Mouse (Mus musculus) liver, postnatal 0 days (tissue): ENCODE data around the gene Gcn1l1. TPM values are rescaled to one million over a fixed set of nuclear protein-coding genes. Genes with fewer than 3 reads are reported as not detected.
A peak's percentile ranks its signal among the peaks of the same experiment; 100 is the strongest.

ENCODE experiments used
- ATAC-seq: fragments of 200-750 bp; cut with Nextera tagmentation; 2 replicates; pipeline ENCODE4 v1.8.0; 2017; ENCODE audit warnings: mild to moderate bottlenecking, moderate library complexity
- DNase-seq: peaks from one replicate; pipeline ENCODE4 v3.0.0-alpha.2; 2016
- H3K27ac ChIP-seq: fragments of 300-500 bp; sonication (generic); 2 replicates; pipeline ENCODE4 v1.5.1; 2014; ENCODE audit warnings: antibody characterized with exemption, moderate library complexity, mild to moderate bottlenecking, low read depth
- H3K27me3 ChIP-seq: fragments of 300-500 bp; sonication (generic); 2 replicates; pipeline ENCODE4 v1.6.1; 2014; ENCODE audit warnings: low read length, control low read depth, mixed read lengths; ENCODE audit not compliant: insufficient read depth
- H3K36me3 ChIP-seq: fragments of 300-500 bp; sonication (generic); replicated peaks from 2 replicates; pipeline ENCODE4 v1.6.1; 2014; ENCODE audit warnings: mild to moderate bottlenecking, control low read depth, low read length, moderate library complexity, mixed read lengths; ENCODE audit not compliant: insufficient read depth
- H3K4me1 ChIP-seq: fragments of 300-500 bp; sonication (generic); 2 replicates; pipeline ENCODE4 v1.6.1; 2014; ENCODE audit warnings: antibody characterized with exemption, mild to moderate bottlenecking, control low read depth; ENCODE audit not compliant: insufficient read depth
- H3K4me2 ChIP-seq: fragments of 300-500 bp; sonication (generic); 2 replicates; pipeline ENCODE4 v1.6.1; 2014; ENCODE audit warnings: low read depth, mild to moderate bottlenecking, low read length, moderate library complexity, mixed read lengths
- H3K4me3 ChIP-seq: fragments of 300-500 bp; sonication (generic); 2 replicates; pipeline ENCODE4 v1.5.1; 2014; ENCODE audit warnings: low read depth, low read length
- H3K9ac ChIP-seq: fragments of 300-500 bp; sonication (generic); replicated peaks from 2 replicates; pipeline ENCODE4 v1.6.1; 2014; ENCODE audit warnings: mild to moderate bottlenecking, moderate library complexity
- H3K9me3 ChIP-seq: fragments of 300-500 bp; sonication (generic); 2 replicates; pipeline ENCODE4 v1.6.1; 2016; ENCODE audit warnings: mild to moderate bottlenecking, control low read depth, low read length, mixed read lengths
- CTCF ChIP-seq: sonication (generic); IDR thresholded peaks from 2 replicates; pipeline ENCODE4 v1.5.1; 2016; ENCODE audit warnings: antibody characterized with exemption, low read depth
- EP300 ChIP-seq: IDR thresholded peaks from 2 replicates; pipeline ENCODE4 v1.6.1; 2016; ENCODE audit warnings: antibody characterized with exemption, low read depth, mild to moderate bottlenecking
- WGBS: fragments of 180-500 bp; shearing (Covaris S2); extraction: QIAGEN DNeasy Blood & Tissue Kit; methylation state at CpG from one replicate; pipeline ENCODE4 v1.1.7; 2014; ENCODE audit not compliant: insufficient replicate concordance; 5-methylcytosine and 5-hydroxymethylcytosine counted together
- polyA plus RNA-seq: library from polyadenylated mRNA; unstranded; fragments of >200 nt; fragmentation: Nextera tagmentation; extraction: Ambion mirVana; gene quantifications from 2 replicates; pipeline ENCODE4 v1.2.1, GENCODE M21; 2015

Gene Gcn1l1
- polyA plus RNA-seq, 1 experiment from 2014 or later: 10.3 TPM

DNA sequence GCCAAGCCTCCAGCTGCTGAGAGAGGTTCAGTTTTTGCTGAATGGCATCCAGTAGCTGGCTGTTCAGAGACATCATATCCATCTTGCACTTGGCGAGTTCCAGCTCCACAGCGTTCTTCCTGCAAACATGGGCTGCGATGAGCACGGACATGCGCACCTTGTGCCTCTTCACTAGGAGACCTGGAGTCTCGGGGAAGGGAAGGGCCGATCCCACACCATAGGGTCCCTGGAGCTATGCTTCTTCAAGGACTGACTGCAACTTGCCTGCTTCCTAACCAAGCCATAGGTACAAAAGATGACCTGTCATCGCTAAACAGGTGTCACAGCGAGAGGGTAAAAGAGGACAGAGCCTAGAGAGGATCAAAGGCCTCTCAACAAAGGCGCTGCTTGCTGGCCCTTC is 86.8 kb downstream of the Gcn1l1 start:
- H3K27me3 ChIP-seq: no peaks in the 10 kb centered on the region
- peak overlapping the region; percentile 51; the same call in 1 of the 2 replicates for H3K9ac ChIP-seq
- no peak for DNase-seq
- peak overlapping the region; percentile 66 for H3K4me2 ChIP-seq
- no peak overlapping the region for H3K27ac ChIP-seq
- ATAC-seq: no peak
- TF ChIP-seq EP300: no peak
- TF ChIP-seq CTCF: no peak
- peaks cover 4% of the 10 kb centered on the region for H3K36me3 ChIP-seq
- WGBS: 89% methylated on average over 10 of the region's 10 CpGs
- peaks cover 7% of the 10 kb centered on the region for H3K4me1 ChIP-seq
- H3K4me3 ChIP-seq: no peak overlapping the region
- H3K9me3 ChIP-seq: no peaks in the 10 kb centered on the region

DNA sequence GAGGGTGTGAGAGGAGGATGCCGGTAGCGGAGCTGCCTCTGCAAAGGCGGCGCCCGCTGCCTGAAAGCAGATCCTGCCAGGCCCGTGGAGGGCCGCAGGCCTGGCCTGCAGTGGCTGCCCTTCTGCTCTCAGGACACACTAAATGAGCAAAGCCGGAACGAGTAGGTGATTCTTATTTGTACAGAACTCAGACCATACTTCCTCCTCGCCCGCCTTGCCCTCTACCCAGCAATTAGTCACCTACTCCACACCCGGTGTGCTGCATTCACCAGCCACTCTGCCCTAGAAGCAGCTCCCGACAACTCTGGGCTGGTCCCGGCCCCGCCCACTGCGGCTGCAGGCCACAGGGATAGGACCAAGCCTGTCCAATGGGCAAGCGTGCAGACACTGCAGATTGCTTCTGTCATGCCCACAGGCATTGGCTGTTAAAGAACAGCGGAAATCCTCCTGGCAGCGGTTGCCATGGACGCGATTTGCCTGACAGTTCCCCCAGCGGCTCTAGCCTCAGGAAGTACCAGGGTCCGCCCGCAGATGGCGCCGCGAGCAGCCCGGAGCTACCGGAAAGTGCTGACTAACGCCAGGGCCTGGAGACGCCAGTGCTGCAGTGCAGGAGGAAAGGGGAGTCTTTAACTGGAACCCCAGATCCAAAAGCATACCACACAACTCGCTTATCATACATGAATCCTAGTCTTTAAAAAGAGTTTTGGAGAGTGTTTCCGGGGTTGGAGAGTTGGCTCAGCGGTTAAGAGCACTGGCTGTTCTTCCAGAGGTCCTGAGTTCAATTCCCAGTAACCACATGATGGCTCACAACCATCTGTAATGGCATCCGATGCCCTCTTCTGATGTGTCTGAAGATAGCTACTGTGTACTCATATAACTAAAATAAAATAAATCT is 87.9 kb downstream of the Gcn1l1 start:
- peak; percentile 32; the same call in 1 of the 2 replicates for TF ChIP-seq EP300
- peak; percentile 98 for TF ChIP-seq CTCF
- peak; percentile 100 for ATAC-seq
- H3K9me3 ChIP-seq: no peaks in the 10 kb centered on the region

DNA sequence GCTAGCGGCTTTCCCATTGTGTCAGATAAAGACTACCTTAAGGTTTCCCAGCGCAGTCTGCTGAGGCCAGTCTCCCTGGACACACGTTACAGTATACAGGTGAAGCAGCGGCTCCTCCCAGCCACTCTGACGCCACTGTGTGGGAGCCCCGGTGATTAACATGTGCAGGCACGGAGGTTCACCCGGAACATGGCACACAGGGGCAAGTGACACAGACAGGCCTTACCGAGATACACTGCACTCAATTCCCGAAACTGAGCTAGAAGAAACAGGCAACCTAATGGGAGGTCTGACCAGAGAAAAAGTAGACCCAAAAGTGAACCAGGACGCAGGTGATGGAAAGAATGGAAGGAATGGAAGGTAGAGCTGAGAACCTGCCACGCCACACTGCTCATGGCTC is 88.7 kb downstream of the Gcn1l1 start:
- no peak overlapping the region for H3K27ac ChIP-seq
- TF ChIP-seq EP300 (no peak), CTCF (no peak)
- H3K4me1 ChIP-seq: peaks cover 7% of the 10 kb centered on the region
- no peaks in the 10 kb centered on the region for H3K36me3 ChIP-seq
- no peak overlapping the region for H3K4me2 ChIP-seq
- 88% methylated on average over 12 of the region's 12 CpGs for WGBS
- DNase-seq (no peak), ATAC-seq (no peak)
- H3K9ac ChIP-seq: no peak overlapping the region
- no peak overlapping the region for H3K4me3 ChIP-seq
- no peaks in the 10 kb centered on the region for H3K27me3 ChIP-seq
- no peaks in the 10 kb centered on the region for H3K9me3 ChIP-seq

More for the DNA sequence above, 87.9 kb downstream of the Gcn1l1 start:
- DNase-seq: peak; percentile 100
- H3K36me3 ChIP-seq: no peaks in the 10 kb centered on the region
- H3K4me2 ChIP-seq: peak overlapping the region; percentile 66
- H3K27ac ChIP-seq: peak overlapping the region; percentile 74
- H3K4me1 ChIP-seq: peaks cover 7% of the 10 kb centered on the region
- no peaks in the 10 kb centered on the region for H3K27me3 ChIP-seq
- 3% methylated on average over 35 of the region's 35 CpGs for WGBS
- H3K9ac ChIP-seq: peak overlapping the region; percentile 51
- H3K4me3 ChIP-seq: peak overlapping the region; percentile 36

DNA sequence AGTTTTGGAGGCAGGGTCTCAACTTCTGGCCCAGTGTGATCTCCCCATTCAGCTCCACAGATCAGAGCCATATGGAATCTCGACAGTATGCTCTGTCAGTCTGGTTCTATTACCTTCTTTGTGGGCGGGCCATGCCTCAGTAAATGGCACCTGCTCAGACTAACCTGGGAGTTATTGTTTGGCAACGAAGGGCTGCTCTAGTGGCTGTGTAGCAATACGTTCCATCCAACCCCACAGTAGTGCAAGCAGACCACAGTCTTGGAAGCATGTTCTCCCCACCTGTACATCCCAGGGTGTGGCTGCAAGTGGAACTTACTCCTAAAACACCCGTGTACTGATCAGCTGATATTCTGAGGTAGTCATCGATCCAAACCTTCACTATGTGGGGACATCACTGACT is 91.6 kb downstream of the Gcn1l1 start:
- Histone ChIP-seq H3K4me3 (no peak overlapping the region), H3K4me1 (peaks cover 7% of the 10 kb centered on the region), H3K9ac (no peak overlapping the region), H3K4me2 (no peak overlapping the region), H3K27me3 (no peaks in the 10 kb centered on the region), H3K36me3 (no peaks in the 10 kb centered on the region), H3K9me3 (no peaks in the 10 kb centered on the region), H3K27ac (no peak overlapping the region)
- 66% methylated on average over 6 of the region's 6 CpGs for WGBS
- DNase-seq (no peak), ATAC-seq (no peak)
- TF ChIP-seq CTCF (no peak), EP300 (no peak)

DNA sequence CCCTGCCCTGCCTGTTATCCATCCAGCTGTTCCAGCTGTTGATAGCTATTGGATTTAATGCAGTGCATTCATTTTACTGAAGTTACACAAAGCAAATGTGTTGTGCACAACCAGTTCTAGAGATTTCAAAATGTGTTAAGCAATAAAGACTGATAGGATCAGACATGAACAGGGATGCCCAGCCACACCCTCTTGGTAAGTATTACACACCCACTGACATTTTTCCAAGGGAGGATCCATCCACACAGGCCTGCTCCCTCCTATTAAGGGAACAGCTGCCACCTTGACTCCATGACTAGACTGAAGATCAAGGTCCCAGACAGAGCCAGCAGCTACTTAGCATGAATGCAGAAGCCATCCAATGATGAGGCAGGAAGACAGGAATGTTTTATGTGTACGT is 92.2 kb downstream of the Gcn1l1 start:
- no peak for ATAC-seq

DNA sequence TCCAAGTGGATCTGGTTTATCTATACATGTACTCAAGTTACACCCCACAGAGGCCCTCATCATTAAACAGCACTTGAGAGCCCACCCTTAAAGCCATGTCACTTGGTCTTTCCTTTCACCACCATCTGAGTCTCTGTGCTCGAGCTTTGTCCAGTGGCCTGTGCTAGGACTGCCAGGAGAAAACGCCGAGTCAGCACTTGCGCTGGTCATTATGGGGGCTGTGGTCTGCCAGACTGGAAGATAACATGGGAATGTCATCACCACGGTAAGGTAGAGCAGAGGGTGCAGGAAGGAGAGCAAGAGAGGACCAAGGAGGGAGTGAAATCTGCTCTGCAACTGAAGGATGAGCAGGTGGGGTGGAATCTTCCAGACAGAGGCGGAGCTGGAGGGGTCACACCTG is 93.3 kb downstream of the Gcn1l1 start:
- no peak for DNase-seq

More for the DNA sequence above, 92.2 kb downstream of the Gcn1l1 start:
- DNase-seq: no peak
- no peak overlapping the region for H3K4me2 ChIP-seq
- H3K9ac ChIP-seq: no peak overlapping the region
- no peak overlapping the region for H3K4me3 ChIP-seq
- H3K27me3 ChIP-seq: no peaks in the 10 kb centered on the region
- H3K9me3 ChIP-seq: no peaks in the 10 kb centered on the region
- 60% methylated on average over 1 of the region's 1 CpGs for WGBS
- H3K27ac ChIP-seq: no peak overlapping the region
- TF ChIP-seq EP300 (no peak), CTCF (no peak)
- H3K4me1 ChIP-seq: peaks cover 4% of the 10 kb centered on the region
- no peaks in the 10 kb centered on the region for H3K36me3 ChIP-seq

More for the DNA sequence above, 93.3 kb downstream of the Gcn1l1 start:
- WGBS: 70% methylated on average over 6 of the region's 6 CpGs
- Histone ChIP-seq H3K4me1 (no peaks in the 10 kb centered on the region), H3K9me3 (no peaks in the 10 kb centered on the region), H3K4me2 (no peak overlapping the region), H3K27me3 (no peaks in the 10 kb centered on the region), H3K36me3 (no peaks in the 10 kb centered on the region), H3K4me3 (no peak overlapping the region), H3K9ac (no peak overlapping the region), H3K27ac (no peak overlapping the region)
- TF ChIP-seq CTCF (no peak), EP300 (no peak)
- no peak for ATAC-seq
